Mouse (Mus musculus): ENCODE measurements around the gene Tnfsf14. TPM values are rescaled to one million over a fixed set of nuclear protein-coding genes. Genes with fewer than 3 reads are reported as not detected.

Gene Tnfsf14
- polyA plus RNA-seq, 1 experiment from 2014 or later, result not detected

GRCm38 (mm10) chr17:57228014-57228413 lies 34.0 kb upstream of the Tnfsf14 start, which contains the start of gene C3:
TSS of gene C3 (minus strand) at chr17:57228136.
- no peaks in the 10 kb centered on the region for H3K27me3 ChIP-seq
- TF ChIP-seq CTCF (IDR thresholded peaks at IDR 0.05), result no peak
- ATAC-seq (peak; percentile 40), DNase-seq (ENCODE audit: low read depth, low spot score) (no peak)
- in situ Hi-C loops (cut with MboI; ENCODE audit: low pct_unique_long_range_greater_than_20kb), result no loop called here
- CTCF ChIA-PET, result interaction anchor here (0.9 to 1.7 kb wide), 4 partner anchors 8 to 49 kb away, joined by 3 to 8 read pairs (median 4); partner anchors contain the start of gene Gpr108
- POLR2A ChIA-PET, result no interaction called here

DNA sequence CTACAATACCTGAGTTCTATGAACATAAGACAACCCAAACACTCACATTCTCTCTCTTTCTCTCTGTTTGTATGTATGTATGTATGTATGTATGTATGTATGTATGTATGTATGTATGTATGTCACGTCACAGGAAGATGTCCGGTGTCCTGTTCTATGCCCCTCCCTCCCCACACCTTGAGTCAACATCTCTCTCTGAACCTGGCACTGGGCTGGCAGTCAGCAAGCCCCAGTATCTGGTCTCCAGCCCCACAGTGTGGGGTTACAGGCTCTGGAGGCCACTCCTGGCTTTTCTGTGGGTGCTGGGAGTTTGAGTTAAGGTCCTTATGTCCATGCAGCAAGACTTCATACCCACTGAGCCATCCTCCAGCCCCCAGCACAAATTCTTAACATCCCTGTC lies 33.5 kb upstream of the Tnfsf14 start:
- TF ChIP-seq CTCF (IDR thresholded peaks at IDR 0.05), result no peak
- ChIA-PET CTCF (interaction anchor here (0.9 to 1.7 kb wide), 4 partner anchors 8 to 21 kb away, joined by 3 to 8 read pairs (median 4); partner anchors contain the start of gene Gpr108), POLR2A (no interaction called here)
- H3K27me3 ChIP-seq, result no peaks in the 10 kb centered on the region
- ATAC-seq, result no peak
- in situ Hi-C loops (cut with MboI; ENCODE audit: low pct_unique_long_range_greater_than_20kb), result no loop called here
- no peak for DNase-seq (ENCODE audit: low read depth, low spot score)

- H3K27me3 ChIP-seq, result no peaks in the 10 kb centered on the region
- in situ Hi-C loops (cut with MboI; ENCODE audit: low pct_unique_long_range_greater_than_20kb), result no loop called here
- TF ChIP-seq CTCF (IDR thresholded peaks at IDR 0.05), result no peak
- no peak for DNase-seq (ENCODE audit: low read depth, low spot score)
- ChIA-PET CTCF (interaction anchor here (0.7 to 6.8 kb wide), 4 partner anchors 11 to 113 kb away, joined by 3 to 46 read pairs (median 3); no protein-coding TSS in a partner anchor), POLR2A (interaction anchor here (1.1 kb wide), 1 partner anchor 51 kb away, joined by 3 read pairs; no protein-coding TSS in a partner anchor)
- ATAC-seq, result no peak
These were observed 29.3 kb upstream of the Tnfsf14 start for GRCm38 (mm10) chr17:57223313-57223712.

DNA sequence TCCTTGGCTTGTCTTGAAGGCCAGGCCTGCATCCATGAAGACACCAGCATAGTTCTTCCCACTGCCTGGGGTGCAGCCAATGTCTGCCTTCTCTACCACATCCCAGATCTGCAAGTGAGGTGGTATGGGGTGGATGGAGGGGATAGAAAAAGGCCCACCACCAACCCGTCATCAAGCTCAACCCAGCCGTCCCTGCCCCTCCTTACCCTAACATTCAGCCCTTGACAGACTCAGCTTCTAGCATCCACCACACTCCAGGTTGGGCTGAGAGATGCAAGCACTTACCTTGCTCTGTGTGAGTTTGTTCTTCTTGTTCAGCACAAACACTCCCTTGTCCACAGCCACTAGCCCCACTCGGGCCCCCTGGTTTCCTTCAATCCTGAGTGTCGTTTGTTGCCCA lies 27.9 kb upstream of the Tnfsf14 start:
- ChIA-PET POLR2A (no interaction called here), CTCF (interaction anchor here (6.8 kb wide), 1 partner anchor 54 kb away, joined by 46 read pairs; no protein-coding TSS in a partner anchor)
- in situ Hi-C loops (cut with MboI; ENCODE audit: low pct_unique_long_range_greater_than_20kb), result no loop called here
- DNase-seq (ENCODE audit: low read depth, low spot score), result no peak
- no peak for ATAC-seq
- H3K27me3 ChIP-seq, result no peaks in the 10 kb centered on the region
- no peak for TF ChIP-seq CTCF (IDR thresholded peaks at IDR 0.05)

GRCm38 (mm10) chr17:57219884-57220207 lies 25.9 kb upstream of the Tnfsf14 start:
- no peak for DNase-seq (ENCODE audit: low read depth, low spot score)
- ChIA-PET POLR2A (interaction anchor here (0.6 to 1.2 kb wide), 2 partner anchors 57 to 1146 kb away, joined by 3 to 4 read pairs; no protein-coding TSS in a partner anchor), CTCF (interaction anchor here (0.7 to 6.8 kb wide), 18 partner anchors 8 to 141 kb away, joined by 3 to 46 read pairs (median 5); partner anchors contain the start of genes C3 and Gpr108)
- in situ Hi-C loops (cut with MboI; ENCODE audit: low pct_unique_long_range_greater_than_20kb), result loop anchor here (5.0 kb wide), 2 partner anchors 57 to 112 kb away; partner anchors contain the start of gene Vav1
- no peak for TF ChIP-seq CTCF (IDR thresholded peaks at IDR 0.05)
- ATAC-seq, result no peak
- no peaks in the 10 kb centered on the region for H3K27me3 ChIP-seq

DNA sequence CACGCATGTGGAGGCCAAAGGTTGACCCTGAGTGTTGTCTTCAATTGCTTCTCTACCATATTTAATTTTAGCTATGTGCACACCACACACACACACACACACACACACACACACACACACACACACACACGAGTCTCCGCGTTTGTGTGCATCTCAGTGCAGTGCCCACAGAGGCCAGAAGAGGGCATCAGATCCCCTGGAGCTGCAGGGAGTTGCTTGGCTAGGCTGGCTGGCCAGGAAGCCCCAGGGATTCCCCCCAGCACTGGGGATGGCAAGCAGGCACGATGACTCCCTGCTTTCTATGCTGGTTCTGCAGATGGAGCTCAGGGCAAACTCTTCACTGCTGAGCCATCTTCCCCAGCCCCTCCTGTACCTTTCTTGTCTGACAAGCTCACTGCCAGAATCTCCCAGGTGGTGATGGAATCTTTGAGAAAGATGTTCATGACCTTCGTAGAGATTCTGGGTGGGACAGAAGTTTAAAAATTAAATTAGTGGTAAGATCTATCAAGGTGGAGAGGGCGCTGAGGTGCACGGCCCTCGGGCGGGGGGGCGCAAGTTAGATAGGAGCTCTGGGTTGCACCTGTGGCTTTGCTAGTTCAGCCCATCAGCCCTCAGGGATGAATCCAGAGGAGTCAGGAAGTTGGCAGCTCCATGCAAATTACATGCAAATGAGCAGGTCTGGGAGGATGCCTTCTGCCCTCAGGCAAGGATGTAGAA lies 25.3 kb upstream of the Tnfsf14 start:
- DNase-seq (ENCODE audit: low read depth, low spot score) (no peak), ATAC-seq (peak; percentile 73)
- ChIA-PET POLR2A (interaction anchor here (0.6 to 1.2 kb wide), 2 partner anchors 58 to 1145 kb away, joined by 3 to 4 read pairs; no protein-coding TSS in a partner anchor), CTCF (interaction anchor here (0.7 to 6.8 kb wide), 18 partner anchors 9 to 140 kb away, joined by 3 to 46 read pairs (median 5); partner anchors contain the start of genes C3 and Gpr108)
- in situ Hi-C loops (cut with MboI; ENCODE audit: low pct_unique_long_range_greater_than_20kb), result loop anchor here (5.0 kb wide), 2 partner anchors 58 to 113 kb away; partner anchors contain the start of gene Vav1
- H3K27me3 ChIP-seq, result no peaks in the 10 kb centered on the region
- peak; percentile 92 for TF ChIP-seq CTCF (IDR thresholded peaks at IDR 0.05)

GRCm38 (mm10) chr17:57218335-57218900 lies 24.4 kb upstream of the Tnfsf14 start:
- ATAC-seq, result no peak
- DNase-seq (ENCODE audit: low read depth, low spot score), result no peak
- no peaks in the 10 kb centered on the region for H3K27me3 ChIP-seq
- POLR2A ChIA-PET, result no interaction called here
- CTCF ChIA-PET, result interaction anchor here (1.0 to 6.8 kb wide), 5 partner anchors 11 to 58 kb away, joined by 3 to 46 read pairs (median 8); no protein-coding TSS in a partner anchor
- TF ChIP-seq CTCF (IDR thresholded peaks at IDR 0.05), result no peak
- in situ Hi-C loops (cut with MboI; ENCODE audit: low pct_unique_long_range_greater_than_20kb), result loop anchor here (5.0 kb wide), 2 partner anchors 59 to 114 kb away; partner anchors contain the start of gene Vav1

DNA sequence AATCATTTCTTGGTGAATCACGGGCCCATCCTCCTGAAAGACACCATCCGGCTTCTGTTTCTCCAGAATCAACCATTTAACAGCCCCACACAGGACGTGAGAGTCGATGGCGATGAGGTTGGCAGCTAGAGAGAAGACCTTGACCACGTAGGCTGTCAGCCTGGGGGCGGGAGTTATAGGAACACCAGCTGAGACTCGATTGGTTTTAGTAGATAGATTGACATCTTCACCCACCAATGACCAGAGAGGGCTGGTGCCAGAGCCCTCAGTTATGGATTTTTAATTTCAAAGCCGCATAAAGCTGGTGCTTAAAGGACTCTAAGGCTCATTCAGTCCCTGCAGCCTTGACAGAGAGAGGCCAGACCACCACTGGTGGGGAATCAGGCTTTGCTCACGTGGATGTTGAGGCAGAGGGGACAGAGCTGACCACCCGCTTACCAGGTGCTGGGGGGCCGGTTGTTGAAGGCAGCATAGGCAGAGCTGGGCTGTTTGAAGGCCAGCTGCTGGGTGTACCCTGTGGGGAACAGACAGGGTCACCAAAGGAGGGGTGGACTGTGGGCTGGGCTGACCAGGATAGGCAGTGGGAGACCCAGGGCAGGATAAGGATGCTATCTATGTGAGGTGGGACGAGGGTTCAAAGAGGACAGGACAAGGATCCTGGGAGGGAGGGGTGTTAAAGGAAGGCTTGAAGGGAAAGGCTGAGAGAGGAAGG lies 20.9 kb upstream of the Tnfsf14 start:
- DNase-seq (ENCODE audit: low read depth, low spot score) (no peak), ATAC-seq (no peak)
- CTCF ChIA-PET, result interaction anchor here (1.0 kb wide), 1 partner anchor 120 kb away, joined by 3 read pairs; no protein-coding TSS in a partner anchor
- POLR2A ChIA-PET, result no interaction called here
- in situ Hi-C loops (cut with MboI; ENCODE audit: low pct_unique_long_range_greater_than_20kb), result loop anchor here (5.0 kb wide), 2 partner anchors 62 to 117 kb away; partner anchors contain the start of gene Vav1
- H3K27me3 ChIP-seq, result no peaks in the 10 kb centered on the region
- TF ChIP-seq CTCF (IDR thresholded peaks at IDR 0.05), result no peak

DNA sequence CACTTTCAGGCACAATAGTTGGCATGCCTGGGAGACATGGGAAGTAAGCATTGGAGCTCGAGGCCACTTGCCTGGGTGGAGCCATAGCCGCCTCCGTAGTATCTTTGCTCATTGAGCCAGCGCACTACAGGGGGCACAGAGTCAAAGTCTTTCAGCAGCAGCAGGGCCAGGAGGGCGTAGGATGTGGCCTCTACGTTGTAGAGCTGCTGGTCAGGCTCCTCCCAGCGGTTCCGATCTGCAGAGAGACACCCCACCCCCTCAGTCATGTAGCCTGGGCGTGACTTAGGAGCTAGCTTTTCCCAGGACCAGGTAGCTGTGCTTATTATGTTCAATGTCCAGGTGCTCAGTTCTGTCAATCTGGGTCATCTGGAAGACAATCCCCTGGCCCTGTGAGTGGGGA lies 17.5 kb upstream of the Tnfsf14 start:
- POLR2A ChIA-PET, result no interaction called here
- no peak for TF ChIP-seq CTCF (IDR thresholded peaks at IDR 0.05)
- in situ Hi-C loops (cut with MboI; ENCODE audit: low pct_unique_long_range_greater_than_20kb), result no loop called here
- DNase-seq (ENCODE audit: low read depth, low spot score) (no peak), ATAC-seq (no peak)
- H3K27me3 ChIP-seq, result no peaks in the 10 kb centered on the region
- CTCF ChIA-PET, result interaction anchor here (1.3 to 2.2 kb wide), 2 partner anchors 26 to 65 kb away, joined by 3 to 7 read pairs; no protein-coding TSS in a partner anchor

- TF ChIP-seq CTCF (IDR thresholded peaks at IDR 0.05), result no peak
- ChIA-PET POLR2A (no interaction called here), CTCF (no interaction called here)
- ATAC-seq (no peak), DNase-seq (ENCODE audit: low read depth, low spot score) (no peak)
- in situ Hi-C loops (cut with MboI; ENCODE audit: low pct_unique_long_range_greater_than_20kb), result no loop called here
- no peaks in the 10 kb centered on the region for H3K27me3 ChIP-seq
These were observed 15.4 kb upstream of the Tnfsf14 start for GRCm38 (mm10) chr17:57209330-57209729.

All from Patski (cell line).